Mouse (Mus musculus): Measurements from ENCODE around the gene Gje1. TPM values are rescaled to one million over a fixed set of nuclear protein-coding genes. Genes with fewer than 3 reads are reported as not detected.

Gje1 gene
- polyA plus RNA-seq, 1 experiment from 2014 or later, result not detected

GRCm38 (mm10) chr10:14685663-14686062 lies 32.4 kb downstream of the Gje1 start:
- Histone ChIP-seq H3K4me3 (replicated peaks) (no peak overlapping the region), H3K4me1 (replicated peaks) (no peaks in the 10 kb centered on the region), H3K9ac (replicated peaks) (no peak overlapping the region), H3K27me3 (no peaks in the 10 kb centered on the region), H3K36me3 (peaks cover 16% of the 10 kb centered on the region), H3K4me2 (no peak overlapping the region), H3K27ac (no peak overlapping the region), H3K9me3 (no peaks in the 10 kb centered on the region)
- ATAC-seq (ENCODE audit: insufficient number of reproducible peaks, insufficient read depth, low FRiP score, low TSS enrichment, low read depth), result no peak
- 98% methylated on average over 1 of the region's 1 CpGs for WGBS

- Histone ChIP-seq H3K27ac (no peak overlapping the region), H3K9ac (replicated peaks) (no peak overlapping the region), H3K4me3 (replicated peaks) (no peak overlapping the region), H3K4me1 (replicated peaks) (no peaks in the 10 kb centered on the region), H3K36me3 (peaks cover 38% of the 10 kb centered on the region), H3K9me3 (no peaks in the 10 kb centered on the region), H3K4me2 (no peak overlapping the region), H3K27me3 (no peaks in the 10 kb centered on the region)
- WGBS, result 97% methylated on average over 2 of the region's 2 CpGs
- no peak for ATAC-seq (ENCODE audit: insufficient number of reproducible peaks, insufficient read depth, low FRiP score, low TSS enrichment, low read depth)
These were observed 51.9 kb downstream of the Gje1 start for GRCm38 (mm10) chr10:14666147-14666546.

Other genes starting within 250 kb of the Gje1 start
- gene Adgrg6, start 172.6 kb downstream of the Gje1 start, polyA plus RNA-seq (2016; fragmentation: Nextera tagmentation; extraction: Ambion mirVana), result 3.4 and 4.1 TPM in 2 replicates
- 96.5 and 108 TPM in 2 replicates for gene Vta1, start 12.7 kb downstream of the Gje1 start, polyA plus RNA-seq (2016; fragmentation: Nextera tagmentation; extraction: Ambion mirVana)
- gene Nmbr, start 12.6 kb downstream of the Gje1 start, polyA plus RNA-seq (2016; fragmentation: Nextera tagmentation; extraction: Ambion mirVana), result 0.26 and 0.40 TPM in 2 replicates

Measured in limb, embryonic 12.5 days (tissue).